Mouse (Mus musculus) Muller cell, postnatal 12 days (primary cell): ENCODE measurements around the gene Specc1l.
"Not testable (repeated sequence)": the region's sequence is repeated elsewhere in the genome, so short reads cannot be mapped to it uniquely, and the experiment has no call there.

ENCODE experiments used
- DNase-seq: peaks from one replicate; pipeline ENCODE4 v3.0.0-alpha.2; 2015; ENCODE audit errors: inconsistent ontology term

Gene Specc1l

GRCm38 (mm10) chr10:75315756-75316155 lies 103.9 kb downstream of the Specc1l start:
- DNase-seq, result no peak

GRCm38 (mm10) chr10:75316472-75316871 lies 104.6 kb downstream of the Specc1l start:
- no peak for DNase-seq

GRCm38 (mm10) chr10:75316872-75316907 lies 104.8 kb downstream of the Specc1l start, which contains the start of gene Adora2a:
Gene Adora2a, plus strand, starts transcription at chr10:75316877.
- DNase-seq, result no peak

- peak; percentile 43 for DNase-seq
Observed at GRCm38 (mm10) chr10:75316908-75317761, 105.3 kb downstream of the Specc1l start.

- DNase-seq, result no peak
Observed at GRCm38 (mm10) chr10:75318206-75318605, 106.3 kb downstream of the Specc1l start.

GRCm38 (mm10) chr10:75320321-75320720 lies 108.4 kb downstream of the Specc1l start:
- DNase-seq, result no peak

- DNase-seq, result no peak
Observed at GRCm38 (mm10) chr10:75322966-75323365, 111.1 kb downstream of the Specc1l start.

- DNase-seq, result no peak
Observed at GRCm38 (mm10) chr10:75323986-75324385, 112.1 kb downstream of the Specc1l start.

- no peak for DNase-seq
Observed at GRCm38 (mm10) chr10:75324391-75324790, 112.5 kb downstream of the Specc1l start.

GRCm38 (mm10) chr10:75325821-75326220 lies 113.9 kb downstream of the Specc1l start:
- DNase-seq, result no peak

- peak; percentile 35 for DNase-seq
Observed at GRCm38 (mm10) chr10:75326553-75326952, 114.7 kb downstream of the Specc1l start.

- no peak for DNase-seq
Observed at GRCm38 (mm10) chr10:75327081-75327480, 115.2 kb downstream of the Specc1l start.

GRCm38 (mm10) chr10:75328201-75328704 lies 116.4 kb downstream of the Specc1l start:
- no peak for DNase-seq

GRCm38 (mm10) chr10:75332268-75332667 lies 120.4 kb downstream of the Specc1l start:
- DNase-seq, result no peak

- no peak for DNase-seq
Observed at GRCm38 (mm10) chr10:75333176-75333776, 121.4 kb downstream of the Specc1l start.

- no peak for DNase-seq
Observed at GRCm38 (mm10) chr10:75334175-75334574, 122.3 kb downstream of the Specc1l start.

GRCm38 (mm10) chr10:75335075-75335474 lies 123.2 kb downstream of the Specc1l start:
- no peak for DNase-seq

- DNase-seq, result no peak
Observed at GRCm38 (mm10) chr10:75337231-75337630, 125.4 kb downstream of the Specc1l start.

GRCm38 (mm10) chr10:75338852-75339251 lies 127.0 kb downstream of the Specc1l start:
- DNase-seq, result no peak

- DNase-seq, result no peak
Observed at GRCm38 (mm10) chr10:75339377-75339776, 127.5 kb downstream of the Specc1l start.

GRCm38 (mm10) chr10:75341936-75342335 lies 130.1 kb downstream of the Specc1l start:
- DNase-seq, result no peak

- not testable (repeated sequence) for DNase-seq
Observed at GRCm38 (mm10) chr10:75344563-75344962, 132.7 kb downstream of the Specc1l start.

GRCm38 (mm10) chr10:75345265-75345664 lies 133.4 kb downstream of the Specc1l start:
- DNase-seq, result peak; percentile 14

- DNase-seq, result no peak
Observed at GRCm38 (mm10) chr10:75350564-75350963, 138.7 kb downstream of the Specc1l start.
